Mouse (Mus musculus): ENCODE measurements at regions not wholly inside any gene's neighbourhood (a gene's known extent, or its start where the extent isn't known, plus 50 kb on each side); places are given as distances from the start of the nearest gene placed in this dataset.

GRCm38 (mm10) chrX:96025374-96025773 lies 68.6 kb upstream of the Las1l start:
- no peak for TF ChIP-seq CTCF (IDR thresholded peaks at IDR 0.05; ENCODE audit: low read depth)
- TF ChIP-seq EP300 (optimal IDR thresholded peaks at IDR 0.05): no peak

All from stomach, postnatal 0 days (tissue).